Mouse (Mus musculus) hindbrain, embryonic 10.5 days (tissue): ENCODE results near the gene Syngap1. TPM values are rescaled to one million over a fixed set of nuclear protein-coding genes. Genes with fewer than 3 reads are reported as not detected.

Source experiments
- DNase-seq: peaks from one replicate; pipeline ENCODE4 v3.0.0-alpha.2; 2017; ENCODE audit warnings: low spot score
- H3K27ac ChIP-seq: fragments of 300-500 bp; sonication (generic); 2 replicates; pipeline ENCODE4 v1.5.1; 2016; ENCODE audit warnings: mild to moderate bottlenecking, moderate library complexity
- H3K27me3 ChIP-seq: fragments of 300-500 bp; sonication (generic); 2 replicates; pipeline ENCODE4 v1.6.1; 2016; ENCODE audit warnings: mild to moderate bottlenecking; ENCODE audit not compliant: poor library complexity, insufficient read depth, severe bottlenecking
- H3K36me3 ChIP-seq: fragments of 300-500 bp; sonication (generic); 2 replicates; pipeline ENCODE4 v1.6.1; 2016; ENCODE audit warnings: mild to moderate bottlenecking, moderate library complexity
- H3K4me1 ChIP-seq: fragments of 300-500 bp; sonication (generic); replicated peaks from 2 replicates; pipeline ENCODE4 v1.6.1; 2016; ENCODE audit warnings: mild to moderate bottlenecking
- H3K4me3 ChIP-seq: fragments of 300-500 bp; sonication (generic); 2 replicates; pipeline ENCODE4 v1.5.1; 2016; ENCODE audit warnings: mild to moderate bottlenecking, moderate library complexity
- H3K9me3 ChIP-seq: fragments of 300-500 bp; sonication (generic); 2 replicates; pipeline ENCODE4 v1.6.1; 2016; ENCODE audit warnings: mild to moderate bottlenecking, moderate library complexity
- WGBS: fragments of 180-500 bp; shearing (Covaris S2); methylation state at CpG from one replicate; pipeline ENCODE4 v1.1.7; 2016; 5-methylcytosine and 5-hydroxymethylcytosine counted together
- polyA plus RNA-seq: library from polyadenylated mRNA; unstranded; fragments of >200 nt; fragmentation: Nextera tagmentation; extraction: Ambion mirVana; gene quantifications from 2 replicates; pipeline ENCODE4 v1.2.1, GENCODE M21; 2016

Syngap1 gene
- polyA plus RNA-seq, 1 experiment from 2014 or later = 2.0 TPM

DNA sequence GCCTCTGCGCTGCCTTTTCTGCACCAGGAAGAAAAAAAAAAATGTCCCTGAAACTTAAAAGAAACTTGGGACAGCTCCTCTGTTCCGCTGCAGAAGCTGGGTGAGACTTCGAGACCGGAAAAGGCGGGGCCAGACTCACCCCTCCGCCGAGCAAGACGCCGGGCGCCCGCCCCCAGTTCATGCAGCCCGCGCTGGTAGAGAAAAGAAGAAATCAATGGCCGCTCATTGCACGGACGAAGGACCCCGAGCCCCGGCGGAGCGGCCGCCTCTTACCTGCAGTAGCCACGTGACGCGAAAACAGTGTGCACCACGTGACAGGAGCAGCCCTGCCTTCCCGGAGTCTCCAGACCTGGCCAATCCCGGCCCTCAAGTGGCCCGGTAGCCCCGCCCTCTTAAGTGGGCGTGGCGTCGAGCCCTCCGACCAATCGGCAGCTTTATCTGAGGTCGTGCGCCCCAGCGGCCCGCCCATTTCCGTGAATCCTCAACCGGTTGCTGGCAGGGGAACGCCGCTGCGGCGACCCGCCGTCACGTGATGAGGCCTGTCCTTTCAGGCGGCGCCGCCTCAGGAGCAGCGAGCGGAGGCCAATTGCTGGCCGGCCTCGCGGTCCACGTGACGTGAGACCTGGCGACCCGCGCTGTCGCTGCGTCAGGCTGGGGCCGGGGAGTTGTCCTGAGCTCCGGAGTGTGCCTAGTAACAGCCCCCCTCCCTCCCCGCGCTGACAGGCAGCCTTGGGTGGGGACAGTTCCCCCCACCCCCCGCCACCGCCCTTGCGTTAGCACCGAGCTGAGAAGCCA, 1.7 kb upstream of the Syngap1 start, which contains the start of gene Cuta:
Cuta (minus strand) TSS at position 392 of the 795 bp plus-strand sequence.
- no peaks in the 10 kb centered on the region for H3K27me3 ChIP-seq
- peak; percentile 100 for DNase-seq
- peak within 1 kb of the TSS; percentile 61 for H3K4me3 ChIP-seq
- H3K4me1 ChIP-seq = peaks cover 69% of the 10 kb centered on the region
- WGBS = under 1% methylated on average over 69 of the region's 70 CpGs
- peak within 1 kb of the TSS; percentile 96 for H3K27ac ChIP-seq
- H3K9me3 ChIP-seq = no peaks in the 10 kb centered on the region
- peaks cover 36% of the 10 kb centered on the region for H3K36me3 ChIP-seq

DNA sequence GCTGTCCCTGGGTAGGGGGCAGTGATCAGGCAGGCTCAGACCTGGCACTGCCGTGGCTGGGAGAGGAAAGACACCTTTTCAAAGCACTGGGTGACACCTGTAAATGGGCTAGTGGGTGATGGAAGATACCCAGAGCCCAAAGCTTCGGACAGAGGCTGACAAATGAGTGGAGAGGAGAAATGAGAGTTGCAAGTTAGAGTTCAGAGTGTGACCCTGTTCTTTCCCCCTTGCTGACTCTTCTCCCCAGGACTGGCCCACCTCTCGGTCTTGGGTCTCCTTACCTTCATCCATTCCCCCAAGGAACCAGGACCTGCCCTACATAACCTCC, 1.1 kb upstream of the Syngap1 start:
- Histone ChIP-seq H3K4me1 (peaks cover 74% of the 10 kb centered on the region), H3K36me3 (peaks cover 36% of the 10 kb centered on the region), H3K27me3 (no peaks in the 10 kb centered on the region), H3K9me3 (no peaks in the 10 kb centered on the region), H3K4me3 (peak overlapping the region; percentile 61), H3K27ac (peak overlapping the region; percentile 96)
- WGBS = 3% methylated on average over 3 of the region's 3 CpGs
- DNase-seq = no peak

DNA sequence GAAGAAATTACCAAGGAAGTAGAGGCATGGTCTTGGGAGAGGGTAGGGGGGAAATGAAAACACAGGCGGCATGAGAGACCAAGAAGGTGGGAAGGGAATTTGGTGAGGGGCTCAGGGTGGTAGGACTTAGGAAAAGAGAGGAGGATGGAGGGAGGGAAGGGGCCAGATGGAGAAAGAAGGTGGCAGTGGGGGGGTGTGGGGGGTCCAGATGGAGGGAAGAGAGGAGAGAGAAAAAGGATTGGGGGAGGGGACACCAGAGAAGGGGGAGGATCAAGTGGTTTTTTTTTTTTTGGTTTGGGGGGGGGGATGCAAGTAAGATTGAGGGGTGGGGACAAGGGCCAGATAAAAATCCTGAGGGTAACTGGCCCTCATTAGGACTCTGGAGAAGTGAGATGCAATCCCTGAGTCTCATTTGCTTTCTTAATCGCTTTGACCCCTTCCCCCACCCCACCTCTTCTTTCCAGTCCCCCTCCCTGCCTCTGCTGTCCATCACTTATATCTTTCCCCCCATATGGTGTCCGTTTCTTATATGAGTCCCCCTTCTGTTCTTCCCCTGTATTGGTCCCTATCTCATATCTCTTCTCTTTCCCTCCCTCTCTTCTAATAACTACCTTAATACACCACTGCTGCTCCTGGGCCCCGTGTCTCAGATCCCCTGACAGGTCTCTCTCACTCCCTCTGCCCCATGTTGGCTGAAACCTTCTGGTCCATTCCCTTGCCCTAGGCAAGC, 953 bp downstream of the Syngap1 start:
- no peaks in the 10 kb centered on the region for H3K27me3 ChIP-seq
- H3K4me3 ChIP-seq = peak overlapping the region; percentile 61
- peaks cover 88% of the 10 kb centered on the region for H3K4me1 ChIP-seq
- no peak for DNase-seq
- H3K27ac ChIP-seq = peak overlapping the region; percentile 96
- peaks cover 20% of the 10 kb centered on the region for H3K36me3 ChIP-seq
- WGBS = 9% methylated on average over 4 of the region's 4 CpGs
- no peaks in the 10 kb centered on the region for H3K9me3 ChIP-seq

DNA sequence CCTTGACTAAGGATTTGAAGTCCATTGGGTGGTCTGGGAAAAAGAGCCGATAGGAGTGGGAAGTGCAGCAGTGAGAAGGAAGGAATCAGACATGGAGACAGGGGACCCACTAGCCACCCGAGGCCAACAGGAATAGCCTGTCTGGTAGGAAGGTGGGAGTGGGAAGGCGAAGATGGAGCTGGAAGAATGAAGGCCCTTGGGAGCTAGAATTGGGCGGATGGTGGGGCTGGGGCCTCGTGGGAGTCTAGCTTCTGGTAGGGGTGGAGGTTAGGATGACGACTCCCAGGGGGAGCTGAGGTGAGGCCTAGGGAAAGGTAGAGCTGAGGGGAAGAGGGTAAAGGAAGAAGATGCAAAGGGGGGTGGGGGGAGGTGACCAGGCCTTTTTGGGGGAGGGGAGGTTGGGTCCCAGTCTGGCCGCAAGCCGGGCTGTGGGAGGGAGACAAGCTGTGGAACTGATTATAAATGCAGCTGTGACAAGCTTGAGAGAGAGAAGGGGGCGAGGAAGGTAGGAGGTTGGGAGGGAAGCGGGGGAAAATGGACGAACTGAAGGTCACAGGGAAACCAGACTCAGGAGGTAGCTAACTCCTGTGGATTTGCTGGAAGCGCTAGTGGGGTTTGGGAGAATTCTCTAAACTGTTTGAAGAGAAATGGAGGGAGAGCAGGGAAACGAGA, 4.9 kb downstream of the Syngap1 start:
- H3K4me3 ChIP-seq = peak overlapping the region; percentile 56
- 23% methylated on average over 13 of the region's 13 CpGs for WGBS
- H3K27me3 ChIP-seq = 0 out of 2 replicates have a peak, but pooled peaks cover 5% of the 10 kb centered on the region
- no peaks in the 10 kb centered on the region for H3K9me3 ChIP-seq
- peaks cover 13% of the 10 kb centered on the region; the same call in 1 of the 2 replicates for H3K36me3 ChIP-seq
- no peak for DNase-seq
- peak overlapping the region; percentile 87 for H3K27ac ChIP-seq
- peaks cover 93% of the 10 kb centered on the region for H3K4me1 ChIP-seq

DNA sequence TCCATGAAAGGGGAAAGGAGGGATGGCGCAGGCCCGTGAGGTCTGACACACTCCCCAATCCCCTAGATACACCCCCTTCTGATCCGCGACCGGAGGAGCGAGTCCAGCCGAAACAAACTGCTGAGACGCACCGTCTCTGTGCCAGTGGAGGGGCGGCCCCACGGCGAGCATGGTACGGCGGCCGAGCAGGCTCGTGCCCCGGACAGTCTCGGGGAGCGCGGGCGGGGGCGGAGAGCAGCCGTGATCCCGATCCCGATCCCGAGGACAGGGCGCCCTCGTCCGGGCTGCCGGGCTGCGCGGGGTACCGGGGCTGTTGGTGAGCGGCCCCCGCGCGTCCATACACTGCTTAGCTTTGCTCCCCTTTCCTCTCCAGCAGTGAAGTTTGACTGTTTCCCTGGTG, 5.5 kb downstream of the Syngap1 start:
- WGBS = under 1% methylated on average over 37 of the region's 37 CpGs
- peaks cover 93% of the 10 kb centered on the region for H3K4me1 ChIP-seq
- peak overlapping the region; percentile 56 for H3K4me3 ChIP-seq
- peak; percentile 72 for DNase-seq
- 0 out of 2 replicates have a peak, but pooled peaks cover 5% of the 10 kb centered on the region for H3K27me3 ChIP-seq
- H3K27ac ChIP-seq = peak overlapping the region; percentile 87
- H3K9me3 ChIP-seq = no peaks in the 10 kb centered on the region
- peaks cover 13% of the 10 kb centered on the region; the same call in 1 of the 2 replicates for H3K36me3 ChIP-seq

DNA sequence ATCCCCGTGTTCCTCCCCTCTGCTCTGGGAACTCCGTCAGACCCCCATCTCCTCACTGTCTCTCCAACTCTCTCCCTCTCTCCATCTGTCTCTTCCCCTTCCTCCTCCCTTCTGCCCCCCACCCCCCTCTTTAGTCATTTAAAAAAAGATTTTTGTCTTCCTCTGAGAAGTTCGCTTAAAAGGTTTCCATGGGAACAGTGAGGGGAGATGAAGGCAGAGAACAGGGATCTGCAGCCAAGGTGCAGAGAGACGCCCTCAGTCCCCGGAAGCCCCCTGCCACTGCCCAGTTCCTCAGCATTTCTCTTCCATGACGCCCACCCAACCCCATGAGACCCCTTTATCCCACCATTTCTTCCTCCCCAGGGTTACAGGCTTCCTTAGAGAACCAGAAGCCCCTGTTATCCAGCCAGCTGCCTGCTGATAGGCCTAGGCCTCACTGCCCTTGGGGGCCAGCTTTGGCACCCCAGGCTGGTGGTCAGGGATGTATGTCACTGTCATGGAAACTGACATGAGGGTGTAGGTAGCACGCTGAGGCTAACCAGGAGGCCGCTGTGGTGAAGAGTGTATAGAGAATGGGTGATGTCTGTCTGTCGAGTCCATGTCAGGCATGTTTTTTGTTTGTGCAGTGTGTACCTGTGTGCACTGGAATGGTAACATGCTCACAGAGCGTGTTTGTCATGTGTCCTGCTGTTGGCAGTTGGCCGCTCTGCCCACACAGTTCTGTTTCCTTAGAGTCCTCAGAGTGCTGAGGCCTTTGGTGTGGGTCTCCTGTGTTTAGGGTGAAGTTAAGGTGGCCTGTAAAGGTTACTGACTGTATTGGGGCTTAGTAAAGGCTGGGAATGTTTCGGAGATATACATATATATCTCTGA, 6.4 kb downstream of the Syngap1 start:
- 27% methylated on average over 12 of the region's 12 CpGs for WGBS
- Histone ChIP-seq H3K4me3 (peak overlapping the region; percentile 56), H3K36me3 (peaks cover 13% of the 10 kb centered on the region; the same call in 1 of the 2 replicates), H3K27ac (peak overlapping the region; percentile 87), H3K9me3 (no peaks in the 10 kb centered on the region), H3K4me1 (peaks cover 93% of the 10 kb centered on the region), H3K27me3 (0 out of 2 replicates have a peak, but pooled peaks cover 8% of the 10 kb centered on the region)
- DNase-seq = no peak

DNA sequence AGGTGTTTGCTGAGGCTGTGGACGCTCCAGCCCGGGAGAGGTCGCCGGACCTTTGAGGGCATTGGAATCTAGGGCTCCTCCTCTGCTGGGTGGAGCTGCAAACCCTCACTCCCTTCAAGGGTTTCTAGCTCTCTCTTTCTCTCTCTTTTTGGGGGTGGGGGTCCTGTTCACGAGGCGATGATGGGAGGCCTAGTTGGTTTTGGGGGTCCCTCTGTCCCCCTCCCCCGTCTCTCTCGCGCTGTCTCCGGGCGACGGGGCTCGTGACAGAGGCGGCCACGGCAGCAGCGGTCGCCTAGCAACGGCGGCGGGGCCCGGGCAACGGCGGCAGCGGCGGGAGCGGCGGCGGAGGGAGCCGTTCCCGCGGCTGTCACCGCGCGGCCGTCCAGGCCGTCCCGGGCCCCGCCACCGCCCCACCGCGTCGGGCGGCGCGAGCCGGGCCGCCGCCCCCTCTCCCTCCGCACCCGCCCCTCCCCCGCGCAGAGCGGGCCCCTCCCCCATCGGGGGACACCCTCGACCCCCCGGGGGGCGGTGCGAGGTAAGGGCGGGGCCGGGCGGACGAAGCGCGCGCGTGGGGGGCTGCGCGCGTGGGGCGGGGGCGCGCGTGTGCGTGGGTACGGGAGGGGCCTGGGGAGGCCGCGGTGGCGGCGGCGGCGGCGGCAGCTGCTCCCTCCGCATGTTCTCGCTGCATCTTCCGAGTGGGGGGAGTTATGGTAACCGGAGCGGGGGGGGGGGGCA, 7.4 kb downstream of the Syngap1 start:
- Histone ChIP-seq H3K4me3 (peak overlapping the region; percentile 75), H3K27me3 (peaks cover 18% of the 10 kb centered on the region), H3K36me3 (peaks cover 15% of the 10 kb centered on the region; the same call in 1 of the 2 replicates), H3K27ac (peak overlapping the region; percentile 93), H3K4me1 (peaks cover 97% of the 10 kb centered on the region), H3K9me3 (no peaks in the 10 kb centered on the region)
- WGBS = under 1% methylated on average over 54 of the region's 87 CpGs
- DNase-seq = peak; percentile 71

DNA sequence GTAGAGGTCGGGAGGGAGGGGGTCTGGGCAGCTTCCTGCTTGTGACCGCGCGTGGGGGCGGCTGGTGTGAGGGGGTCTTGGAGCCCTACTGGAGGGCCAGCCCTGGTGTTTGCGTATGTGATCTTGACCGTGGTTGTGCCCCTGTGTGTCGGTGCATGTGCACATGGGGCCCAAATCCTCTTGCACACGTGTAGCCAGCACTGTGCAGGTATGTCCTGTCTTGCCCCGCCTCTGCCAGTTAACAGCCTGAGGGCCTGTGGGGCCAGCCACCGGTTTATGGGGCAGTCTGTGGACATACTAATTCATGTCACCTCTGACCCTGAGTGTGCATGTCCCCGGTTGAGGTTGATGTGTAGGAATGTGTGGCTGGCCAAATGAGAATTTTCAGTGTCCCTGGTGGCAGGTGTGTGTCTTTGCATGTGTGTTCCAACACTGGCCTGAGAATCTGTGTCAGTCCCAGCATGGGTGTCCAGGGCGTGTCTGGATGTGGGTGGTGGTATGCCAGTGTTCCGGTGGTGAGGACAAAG, 8.1 kb downstream of the Syngap1 start:
- peak overlapping the region; percentile 75 for H3K4me3 ChIP-seq
- no peaks in the 10 kb centered on the region for H3K9me3 ChIP-seq
- DNase-seq = peak; percentile 49
- 7% methylated on average over 13 of the region's 14 CpGs for WGBS
- peaks cover 19% of the 10 kb centered on the region; the same call in 1 of the 2 replicates for H3K36me3 ChIP-seq
- peaks cover 23% of the 10 kb centered on the region for H3K27me3 ChIP-seq
- H3K27ac ChIP-seq = peak overlapping the region; percentile 93
- peaks cover 98% of the 10 kb centered on the region for H3K4me1 ChIP-seq

DNA sequence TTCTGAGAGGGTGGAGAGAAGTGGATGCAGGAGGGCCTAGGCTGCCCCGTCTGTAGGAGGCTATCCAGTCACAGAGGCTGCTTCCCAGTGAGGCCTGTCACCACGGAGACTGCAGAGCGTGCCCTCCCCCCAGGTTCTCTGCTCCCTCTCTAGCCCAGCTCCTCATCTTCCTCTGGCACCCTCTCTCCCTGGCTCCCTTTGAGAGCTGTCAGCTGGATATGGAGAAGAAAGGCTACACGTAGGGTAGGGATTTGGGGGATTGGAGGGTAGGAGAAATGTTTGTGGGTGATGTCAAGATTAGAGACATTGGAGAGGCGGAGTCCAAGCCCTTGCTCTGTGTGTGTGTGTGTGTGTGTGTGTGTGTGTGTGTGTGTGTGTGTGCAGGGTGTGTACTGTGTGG, 8.8 kb downstream of the Syngap1 start:
- Histone ChIP-seq H3K36me3 (peaks cover 17% of the 10 kb centered on the region), H3K4me3 (peak overlapping the region; percentile 75), H3K4me1 (peaks cover 95% of the 10 kb centered on the region), H3K27me3 (peaks cover 23% of the 10 kb centered on the region), H3K27ac (peak overlapping the region; percentile 93), H3K9me3 (no peaks in the 10 kb centered on the region)
- DNase-seq = no peak
- 33% methylated on average over 5 of the region's 5 CpGs for WGBS

DNA sequence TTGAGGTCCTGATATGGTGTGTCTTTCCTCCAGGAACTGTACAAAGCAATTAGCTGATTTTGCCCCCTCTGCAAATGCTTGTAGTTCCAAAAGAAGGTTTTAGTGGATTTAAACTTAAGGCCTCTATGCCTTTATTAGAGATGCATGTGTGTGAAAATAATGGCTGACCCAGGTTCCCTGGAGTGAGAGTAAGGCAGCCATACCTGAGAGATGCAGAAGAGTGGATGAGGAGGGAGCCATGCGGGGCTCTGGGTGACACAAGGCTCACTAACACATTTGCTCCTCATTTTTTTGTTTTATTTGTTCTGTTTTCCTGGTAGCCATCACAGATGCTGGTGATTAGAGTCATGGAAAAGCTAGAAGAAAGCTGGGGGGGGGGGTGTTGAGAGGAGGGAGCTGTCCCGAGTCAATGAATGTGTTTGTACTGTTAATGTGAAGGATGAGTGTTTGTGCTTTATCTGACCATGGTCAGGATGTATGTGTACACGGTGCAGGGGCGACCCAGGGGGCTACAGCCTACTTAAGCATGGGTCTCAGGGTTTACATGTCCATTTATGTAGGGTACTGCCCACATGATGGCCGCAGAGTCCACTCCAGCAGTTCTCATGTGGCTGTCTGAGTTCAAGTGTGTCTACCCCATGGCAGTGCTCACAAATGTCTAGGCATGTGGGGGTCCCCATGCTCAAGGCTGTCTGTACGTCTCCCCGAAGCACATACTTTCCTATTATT, 9.7 kb downstream of the Syngap1 start:
- DNase-seq = no peak
- Histone ChIP-seq H3K27ac (peak overlapping the region; percentile 93), H3K27me3 (peaks cover 23% of the 10 kb centered on the region), H3K9me3 (no peaks in the 10 kb centered on the region), H3K4me3 (peak overlapping the region; percentile 58), H3K4me1 (peaks cover 88% of the 10 kb centered on the region), H3K36me3 (peaks cover 21% of the 10 kb centered on the region)
- WGBS = 38% methylated on average over 7 of the region's 7 CpGs

DNA sequence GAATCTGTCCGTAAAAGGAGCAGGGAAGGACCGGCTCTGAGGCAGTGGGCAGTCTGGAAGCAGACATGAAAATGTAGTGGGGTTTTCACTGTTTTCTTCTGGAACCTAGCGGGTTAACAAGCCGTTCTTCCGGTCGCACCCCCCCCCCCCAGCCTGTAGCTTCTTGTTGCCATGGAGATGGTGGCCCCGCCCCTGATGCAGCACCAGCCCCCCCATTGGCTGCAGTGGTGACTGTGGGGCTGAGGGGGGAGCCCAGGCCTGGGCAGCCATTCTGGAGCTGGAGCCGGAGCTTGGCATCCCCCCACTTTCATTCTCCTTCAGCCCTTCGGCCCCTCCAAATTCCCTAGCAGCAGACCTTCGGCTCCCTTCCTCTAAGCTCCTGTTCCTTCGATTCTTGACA, 10.4 kb downstream of the Syngap1 start:
- peak overlapping the region; percentile 89 for H3K27ac ChIP-seq

More for the DNA sequence above, 10.4 kb downstream of the Syngap1 start:
- Histone ChIP-seq H3K27me3 (peaks cover 23% of the 10 kb centered on the region), H3K9me3 (no peaks in the 10 kb centered on the region), H3K4me1 (peaks cover 81% of the 10 kb centered on the region), H3K4me3 (peak overlapping the region; percentile 58), H3K36me3 (peaks cover 28% of the 10 kb centered on the region)
- WGBS = 1% methylated on average over 11 of the region's 11 CpGs
- peak; percentile 91 for DNase-seq
